Mouse (Mus musculus) heart, embryonic 11.5 days (tissue): ENCODE measurements around the gene Gm20517. TPM values are rescaled to one million over a fixed set of nuclear protein-coding genes. Genes with fewer than 3 reads are reported as not detected.

ENCODE experiments used
- ATAC-seq: fragments of 200-750 bp; cut with Nextera tagmentation; replicated peaks from 2 replicates; pipeline ENCODE4 v1.8.0; 2017; ENCODE audit warnings: moderate library complexity; ENCODE audit not compliant: insufficient number of reproducible peaks, low FRiP score, low TSS enrichment
- H3K27ac ChIP-seq: fragments of 300-500 bp; sonication (generic); 2 replicates; pipeline ENCODE4 v1.5.1; 2014; ENCODE audit warnings: mild to moderate bottlenecking, low read depth, low read length
- H3K27me3 ChIP-seq: fragments of 300-500 bp; sonication (generic); 2 replicates; pipeline ENCODE4 v1.6.1; 2014; ENCODE audit warnings: mild to moderate bottlenecking, low read length, mixed read lengths; ENCODE audit not compliant: control insufficient read depth, insufficient read depth
- H3K36me3 ChIP-seq: fragments of 300-500 bp; sonication (generic); 2 replicates; pipeline ENCODE4 v1.6.1; 2014; ENCODE audit warnings: mild to moderate bottlenecking, low read length, moderate library complexity, mixed read lengths; ENCODE audit not compliant: control insufficient read depth, insufficient read depth
- H3K4me1 ChIP-seq: fragments of 300-500 bp; sonication (generic); 2 replicates; pipeline ENCODE4 v1.6.1; 2014; ENCODE audit warnings: low read length; ENCODE audit not compliant: control insufficient read depth, insufficient read depth
- H3K4me2 ChIP-seq: fragments of 300-500 bp; sonication (generic); 2 replicates; pipeline ENCODE4 v1.6.1; 2014; ENCODE audit warnings: mild to moderate bottlenecking, moderate library complexity
- H3K4me3 ChIP-seq: fragments of 300-500 bp; sonication (generic); 2 replicates; pipeline ENCODE4 v1.5.1; 2014; ENCODE audit warnings: low read depth, low read length
- H3K9ac ChIP-seq: fragments of 300-500 bp; sonication (generic); 2 replicates; pipeline ENCODE4 v1.6.1; 2014; ENCODE audit warnings: mild to moderate bottlenecking, low read depth, low read length, moderate library complexity
- H3K9me3 ChIP-seq: fragments of 300-500 bp; sonication (generic); replicated peaks from 2 replicates; pipeline ENCODE4 v1.6.1; 2016; ENCODE audit warnings: low read length; ENCODE audit not compliant: control insufficient read depth
- WGBS: fragments of 180-500 bp; shearing (Covaris S2); extraction: QIAGEN DNeasy Blood & Tissue Kit; methylation state at CpG from one replicate; pipeline ENCODE4 v1.1.7; 2014; ENCODE audit not compliant: insufficient replicate concordance; 5-methylcytosine and 5-hydroxymethylcytosine counted together
- polyA plus RNA-seq: library from polyadenylated mRNA; unstranded; fragments of >200 nt; fragmentation: Nextera tagmentation; extraction: Ambion mirVana; gene quantifications from 2 replicates; pipeline ENCODE4 v1.2.1, GENCODE M21; 2014

Gene Gm20517
- polyA plus RNA-seq, 1 experiment from 2014 or later: 1.6 TPM

GRCm38 (mm10) chr17:47664474-47664873 lies 53.1 kb downstream of the Gm20517 start:
- Histone ChIP-seq H3K9ac (no peak overlapping the region), H3K9me3 (no peaks in the 10 kb centered on the region), H3K36me3 (no peaks in the 10 kb centered on the region; the same call in 1 of the 2 replicates), H3K4me3 (no peak overlapping the region), H3K27ac (no peak overlapping the region), H3K27me3 (no peaks in the 10 kb centered on the region), H3K4me1 (no peaks in the 10 kb centered on the region), H3K4me2 (no peak overlapping the region)
- 81% methylated on average over 7 of the region's 7 CpGs for WGBS
- no peak for ATAC-seq

GRCm38 (mm10) chr17:47669166-47669565 lies 57.8 kb downstream of the Gm20517 start:
- H3K36me3 ChIP-seq: no peaks in the 10 kb centered on the region; the same call in 1 of the 2 replicates
- no peak for ATAC-seq
- no peak overlapping the region for H3K27ac ChIP-seq
- no peak overlapping the region for H3K4me3 ChIP-seq
- H3K9me3 ChIP-seq: no peaks in the 10 kb centered on the region
- no peak overlapping the region for H3K4me2 ChIP-seq
- peaks cover 10% of the 10 kb centered on the region for H3K4me1 ChIP-seq
- no peak overlapping the region for H3K9ac ChIP-seq
- H3K27me3 ChIP-seq: peaks cover 11% of the 10 kb centered on the region
- WGBS: 84% methylated on average over 4 of the region's 4 CpGs

GRCm38 (mm10) chr17:47671988-47672310 lies 60.6 kb downstream of the Gm20517 start:
- H3K36me3 ChIP-seq: no peaks in the 10 kb centered on the region
- H3K4me3 ChIP-seq: peak overlapping the region; percentile 49
- WGBS: 10% methylated on average over 14 of the region's 14 CpGs
- peak overlapping the region; percentile 96 for H3K4me2 ChIP-seq
- H3K9ac ChIP-seq: peak overlapping the region; percentile 68; the same call in 1 of the 2 replicates
- H3K4me1 ChIP-seq: peaks cover 10% of the 10 kb centered on the region
- H3K9me3 ChIP-seq: no peaks in the 10 kb centered on the region
- H3K27me3 ChIP-seq: peaks cover 11% of the 10 kb centered on the region
- no peak for ATAC-seq
- H3K27ac ChIP-seq: no peak overlapping the region

- H3K4me1 ChIP-seq: peaks cover 10% of the 10 kb centered on the region
Measured at GRCm38 (mm10) chr17:47672311-47673111, 61.1 kb downstream of the Gm20517 start.

GRCm38 (mm10) chr17:47676581-47676980 lies 65.2 kb downstream of the Gm20517 start:
- Histone ChIP-seq H3K9me3 (no peaks in the 10 kb centered on the region), H3K4me1 (peaks cover 10% of the 10 kb centered on the region), H3K36me3 (peaks cover 7% of the 10 kb centered on the region; the same call in 1 of the 2 replicates), H3K9ac (no peak overlapping the region), H3K4me2 (no peak overlapping the region), H3K4me3 (no peak overlapping the region), H3K27me3 (peaks cover 5% of the 10 kb centered on the region; the same call in 1 of the 2 replicates), H3K27ac (no peak overlapping the region)
- WGBS: 21% methylated on average over 9 of the region's 9 CpGs
- no peak for ATAC-seq

More at GRCm38 (mm10) chr17:47672311-47673111, 61.1 kb downstream of the Gm20517 start:
- peak; percentile 68 for ATAC-seq
- WGBS: 3% methylated on average over 64 of the region's 68 CpGs
- Histone ChIP-seq H3K36me3 (no peaks in the 10 kb centered on the region), H3K9ac (peak overlapping the region; percentile 68), H3K27ac (no peak overlapping the region), H3K4me3 (peak overlapping the region; percentile 49), H3K27me3 (peaks cover 11% of the 10 kb centered on the region), H3K9me3 (no peaks in the 10 kb centered on the region), H3K4me2 (peak overlapping the region; percentile 96)

- Histone ChIP-seq H3K9ac (no peak overlapping the region), H3K27me3 (peaks cover 2% of the 10 kb centered on the region; the same call in 1 of the 2 replicates), H3K9me3 (no peaks in the 10 kb centered on the region), H3K27ac (no peak overlapping the region), H3K4me3 (no peak overlapping the region), H3K4me2 (no peak overlapping the region), H3K36me3 (peaks cover 7% of the 10 kb centered on the region), H3K4me1 (no peaks in the 10 kb centered on the region)
- WGBS: 87% methylated on average over 5 of the region's 5 CpGs
- no peak for ATAC-seq
Measured at GRCm38 (mm10) chr17:47678238-47678637, 66.8 kb downstream of the Gm20517 start.

- Histone ChIP-seq H3K4me1 (no peaks in the 10 kb centered on the region), H3K36me3 (peaks cover 7% of the 10 kb centered on the region), H3K27ac (no peak overlapping the region), H3K27me3 (no peaks in the 10 kb centered on the region), H3K9ac (no peak overlapping the region), H3K4me3 (no peak overlapping the region), H3K9me3 (no peaks in the 10 kb centered on the region), H3K4me2 (no peak overlapping the region)
- ATAC-seq: no peak
- WGBS: 77% methylated on average over 5 of the region's 5 CpGs
Measured at GRCm38 (mm10) chr17:47678702-47679101, 67.3 kb downstream of the Gm20517 start.

GRCm38 (mm10) chr17:47682836-47683235 lies 71.4 kb downstream of the Gm20517 start:
- Histone ChIP-seq H3K4me3 (no peak overlapping the region), H3K4me1 (peaks cover 6% of the 10 kb centered on the region; the same call in 1 of the 2 replicates), H3K36me3 (peaks cover 7% of the 10 kb centered on the region), H3K27ac (no peak overlapping the region), H3K9ac (no peak overlapping the region), H3K9me3 (no peaks in the 10 kb centered on the region), H3K4me2 (no peak overlapping the region), H3K27me3 (no peaks in the 10 kb centered on the region)
- 79% methylated on average over 4 of the region's 4 CpGs for WGBS
- no peak for ATAC-seq
